Mouse (Mus musculus): ENCODE results near the gene Crb2. TPM values are rescaled to one million over a fixed set of nuclear protein-coding genes. Genes with fewer than 3 reads are reported as not detected.

Gene Crb2
- total and polyA plus RNA-seq, 3 experiments = not detected

DNA sequence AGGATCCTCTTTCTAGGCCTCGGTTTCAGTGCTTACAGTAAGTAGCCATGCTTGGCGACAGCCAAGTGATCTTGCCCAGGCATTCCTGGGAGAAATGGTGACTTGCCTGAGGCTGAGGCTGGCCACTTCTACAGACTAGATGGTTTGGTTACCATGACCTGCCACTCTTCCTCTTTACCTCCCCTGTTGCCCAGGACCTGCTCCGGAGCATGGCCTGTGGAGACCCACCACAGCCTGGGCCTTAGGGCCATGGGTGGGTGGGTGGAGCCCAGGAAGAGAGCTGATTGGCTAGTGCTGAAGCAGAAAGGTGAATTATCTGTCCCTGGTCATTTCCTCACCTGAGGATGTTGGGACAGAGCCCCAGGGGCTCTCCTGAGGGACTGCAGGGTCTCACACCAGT lies 8.3 kb upstream of the Crb2 start:
- H3K9ac ChIP-seq (ENCODE audit: control insufficient read depth, low read depth, low read length, poor library complexity, severe bottlenecking) = no peak overlapping the region
- no peaks in the 10 kb centered on the region; a peak in 1 of 4 replicates for H3K4me1 ChIP-seq (ENCODE audit: control insufficient read depth in 1 of 2, insufficient read depth in 2 of 2, low read length in 2 of 2)
- H3K27ac ChIP-seq (ENCODE audit: control insufficient read depth, low read depth, low read length) = no peak overlapping the region
- H3K27me3 ChIP-seq (ENCODE audit: control insufficient read depth in 1 of 2, insufficient read depth in 2 of 2, low read length in 2 of 2) = no peaks in the 10 kb centered on the region
- H3K9me3 ChIP-seq (replicated peaks; ENCODE audit: insufficient read depth, low read length) = no peaks in the 10 kb centered on the region
- no peak for DNase-seq (ENCODE audit: low read depth, low spot score)
- H3K79me2 ChIP-seq (ENCODE audit: control insufficient read depth, insufficient read depth, low read length, poor library complexity) = no peaks in the 10 kb centered on the region
- H3K4me3 ChIP-seq (ENCODE audit: control insufficient read depth in 1 of 2, insufficient read depth in 1 of 2, low read depth in 2 of 2, low read length in 2 of 2) = no peak overlapping the region
- no peak for TF ChIP-seq TCF12 (IDR thresholded peaks at IDR 0.05; ENCODE audit: low read depth, low read length)
- H3K36me3 ChIP-seq (ENCODE audit: control insufficient read depth in 1 of 2, insufficient read depth in 2 of 2, low read length in 2 of 2) = no peaks in the 10 kb centered on the region

DNA sequence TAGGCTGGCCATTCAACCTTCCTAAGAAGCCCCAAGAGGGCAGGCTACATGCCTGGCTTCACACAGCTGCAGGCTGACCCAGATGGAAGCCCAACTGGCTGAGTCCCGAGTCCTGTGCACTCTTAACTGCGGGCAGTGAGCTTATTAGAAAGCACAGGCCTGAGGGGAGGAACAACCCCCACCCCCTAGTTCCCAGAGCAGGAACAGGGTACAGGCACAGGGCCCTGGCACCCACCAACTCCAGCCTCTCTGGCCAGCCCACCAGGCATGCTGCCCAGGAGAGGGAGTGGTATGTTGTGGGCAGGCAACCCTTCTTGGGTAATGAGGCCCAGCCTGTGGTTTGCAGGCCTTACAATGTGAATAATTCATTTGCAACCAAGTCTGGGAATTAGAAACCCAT lies 7.1 kb upstream of the Crb2 start:
- no peaks in the 10 kb centered on the region for H3K9me3 ChIP-seq (replicated peaks; ENCODE audit: insufficient read depth, low read length)
- H3K36me3 ChIP-seq (ENCODE audit: control insufficient read depth in 1 of 2, insufficient read depth in 2 of 2, low read length in 2 of 2) = no peaks in the 10 kb centered on the region
- H3K9ac ChIP-seq (ENCODE audit: control insufficient read depth, low read depth, low read length, poor library complexity, severe bottlenecking) = no peak overlapping the region
- no peak for DNase-seq (ENCODE audit: low read depth, low spot score)
- TF ChIP-seq KAT2A (conservative IDR thresholded peaks at IDR 0.05; ENCODE audit: low read depth, low read length) (no peak), ZKSCAN1 (IDR thresholded peaks at IDR 0.05; ENCODE audit: low read depth, low read length) (no peak), E2F4 (IDR thresholded peaks at IDR 0.05; ENCODE audit: borderline replicate concordance, low read depth, low read length) (no peak), GABPA (IDR thresholded peaks at IDR 0.05; ENCODE audit: low read depth, low read length) (no peak), SIN3A (IDR thresholded peaks at IDR 0.05; ENCODE audit: low read length) (no peak), HCFC1 (IDR thresholded peaks at IDR 0.05; ENCODE audit: low read depth, low read length) (no peak), TBP (IDR thresholded peaks at IDR 0.05; ENCODE audit: low read depth, low read length) (no peak), NRF1 (IDR thresholded peaks at IDR 0.05; ENCODE audit: insufficient read depth, low read depth, low read length, poor library complexity, severe bottlenecking) (no peak), MXI1 (IDR thresholded peaks at IDR 0.05; ENCODE audit: low read depth, low read length) (no peak), USF1 (IDR thresholded peaks at IDR 0.05; ENCODE audit: low read depth, low read length) (no peak), CHD2 (IDR thresholded peaks at IDR 0.05; ENCODE audit: low read length) (no peak), RAD21 (IDR thresholded peaks at IDR 0.05; ENCODE audit: low read depth, low read length) (no peak), CHD1 (IDR thresholded peaks at IDR 0.05; ENCODE audit: low read depth, low read length) (no peak), ZC3H11A (IDR thresholded peaks at IDR 0.05; ENCODE audit: low read depth, low read length) (no peak), EP300 (IDR thresholded peaks at IDR 0.05; ENCODE audit: low read depth in 1 of 2, low read length in 2 of 2) (no peak), POLR2AphosphoS5 (IDR thresholded peaks at IDR 0.05; ENCODE audit: borderline replicate concordance, low read depth, low read length) (no peak)
- no peak overlapping the region for H3K27ac ChIP-seq (ENCODE audit: control insufficient read depth, low read depth, low read length)
- no peaks in the 10 kb centered on the region for H3K79me2 ChIP-seq (ENCODE audit: control insufficient read depth, insufficient read depth, low read length, poor library complexity)
- H3K4me3 ChIP-seq (ENCODE audit: control insufficient read depth in 1 of 2, insufficient read depth in 1 of 2, low read depth in 2 of 2, low read length in 2 of 2) = no peak overlapping the region
- H3K4me1 ChIP-seq (ENCODE audit: control insufficient read depth in 1 of 2, insufficient read depth in 2 of 2, low read length in 2 of 2) = no peaks in the 10 kb centered on the region; a peak in 1 of 4 replicates
- H3K27me3 ChIP-seq (ENCODE audit: control insufficient read depth in 1 of 2, insufficient read depth in 2 of 2, low read length in 2 of 2) = no peaks in the 10 kb centered on the region
